Mouse (Mus musculus): ENCODE data around the gene Kntc1. TPM values are rescaled to one million over a fixed set of nuclear protein-coding genes. Genes with fewer than 3 reads are reported as not detected.
"Not testable (repeated sequence)": the region's sequence is repeated elsewhere in the genome, so short reads cannot be mapped to it uniquely, and the experiment has no call there.

The Kntc1 gene
- polyA plus RNA-seq, 1 experiment from 2014 or later, result 23.9 TPM

DNA sequence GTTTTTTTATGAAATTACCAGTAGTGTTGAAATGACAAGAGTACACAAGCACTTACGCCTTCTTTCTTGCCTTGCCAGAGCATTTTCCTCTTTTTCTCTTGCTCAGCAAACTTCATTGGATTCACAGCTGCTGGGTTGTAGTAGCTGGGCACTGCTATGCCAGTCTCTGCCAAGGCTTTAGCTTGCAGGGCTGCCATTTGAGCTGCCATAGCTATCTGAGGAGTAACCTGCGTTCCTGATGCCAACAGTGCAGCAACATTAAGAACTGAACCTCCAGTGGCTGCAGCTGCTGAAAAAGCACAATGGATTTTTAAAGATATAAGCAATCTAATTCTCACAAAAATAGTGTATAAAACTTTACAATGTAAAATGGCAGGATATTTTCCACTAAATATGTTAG lies 18.5 kb upstream of the Kntc1 start:
- Histone ChIP-seq H3K4me2 (ENCODE audit: low read depth, low read length) (no peak overlapping the region), H3K4me3 (ENCODE audit: low read depth, low read length) (no peak overlapping the region), H3K4me1 (ENCODE audit: control insufficient read depth, low read depth, low read length) (no peaks in the 10 kb centered on the region), H3K9me3 (replicated peaks; ENCODE audit: control insufficient read depth, low read length) (no peaks in the 10 kb centered on the region), H3K27ac (ENCODE audit: low read length) (no peak overlapping the region), H3K9ac (ENCODE audit: low read depth, low read length) (no peak overlapping the region), H3K27me3 (ENCODE audit: control insufficient read depth, insufficient read depth, low read depth, low read length) (no peaks in the 10 kb centered on the region), H3K36me3 (ENCODE audit: control insufficient read depth, insufficient read depth) (peaks cover 57% of the 10 kb centered on the region)
- 89% methylated on average over 2 of the region's 2 CpGs for WGBS (ENCODE audit: insufficient replicate concordance)
- ATAC-seq (ENCODE audit: low read depth), result no peak

- Histone ChIP-seq H3K9ac (ENCODE audit: low read depth, low read length) (no peak overlapping the region), H3K27me3 (ENCODE audit: control insufficient read depth, insufficient read depth, low read depth, low read length) (no peaks in the 10 kb centered on the region), H3K9me3 (replicated peaks; ENCODE audit: control insufficient read depth, low read length) (no peaks in the 10 kb centered on the region), H3K36me3 (ENCODE audit: control insufficient read depth, insufficient read depth) (peaks cover 41% of the 10 kb centered on the region), H3K4me3 (ENCODE audit: low read depth, low read length) (no peak overlapping the region), H3K4me1 (ENCODE audit: control insufficient read depth, low read depth, low read length) (peaks cover 16% of the 10 kb centered on the region), H3K27ac (ENCODE audit: low read length) (no peak overlapping the region), H3K4me2 (ENCODE audit: low read depth, low read length) (no peak overlapping the region)
- WGBS (ENCODE audit: insufficient replicate concordance), result 81% methylated on average over 2 of the region's 2 CpGs
- no peak for ATAC-seq (ENCODE audit: low read depth)
Observed at GRCm38 (mm10) chr5:123744358-123744757, 5.2 kb upstream of the Kntc1 start.

- Histone ChIP-seq H3K4me1 (ENCODE audit: control insufficient read depth, low read depth, low read length) (peaks cover 23% of the 10 kb centered on the region), H3K36me3 (ENCODE audit: control insufficient read depth, insufficient read depth) (peaks cover 27% of the 10 kb centered on the region), H3K9ac (ENCODE audit: low read depth, low read length) (peak overlapping the region; percentile 13; the same call in 1 of the 2 replicates), H3K27me3 (ENCODE audit: control insufficient read depth, insufficient read depth, low read depth, low read length) (no peaks in the 10 kb centered on the region), H3K27ac (ENCODE audit: low read length) (0 out of 2 replicates have a peak overlapping the region, but pooled peaks have one; percentile 15), H3K4me2 (ENCODE audit: low read depth, low read length) (peak overlapping the region; percentile 39), H3K9me3 (replicated peaks; ENCODE audit: control insufficient read depth, low read length) (no peaks in the 10 kb centered on the region), H3K4me3 (ENCODE audit: low read depth, low read length) (peak overlapping the region; percentile 18; the same call in 1 of the 2 replicates)
- no peak for ATAC-seq (ENCODE audit: low read depth)
Observed at GRCm38 (mm10) chr5:123746253-123746652, 3.3 kb upstream of the Kntc1 start.

DNA sequence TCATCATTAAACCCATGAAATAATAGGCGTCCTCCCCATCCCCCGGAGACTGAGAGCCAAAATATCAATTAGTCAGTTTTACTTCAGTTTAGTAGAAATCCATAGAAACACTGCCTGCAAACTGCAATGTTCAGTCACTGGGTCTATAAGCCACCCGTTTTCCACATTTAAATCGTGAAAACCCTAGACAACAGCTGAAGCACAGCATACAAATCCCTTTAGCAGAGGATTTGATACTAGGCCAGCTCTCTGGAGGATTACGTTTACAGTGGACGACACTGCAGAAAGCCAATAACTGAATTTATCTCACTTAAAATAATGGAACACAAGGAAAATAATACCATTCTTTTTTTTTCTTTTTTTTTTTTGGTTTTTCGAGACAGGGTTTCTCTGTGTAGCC lies 1.9 kb upstream of the Kntc1 start:
- Histone ChIP-seq H3K36me3 (ENCODE audit: control insufficient read depth, insufficient read depth) (peaks cover 22% of the 10 kb centered on the region), H3K4me3 (ENCODE audit: low read depth, low read length) (peak overlapping the region; percentile 88), H3K9ac (ENCODE audit: low read depth, low read length) (peak overlapping the region; percentile 80), H3K9me3 (replicated peaks; ENCODE audit: control insufficient read depth, low read length) (no peaks in the 10 kb centered on the region), H3K27me3 (ENCODE audit: control insufficient read depth, insufficient read depth, low read depth, low read length) (no peaks in the 10 kb centered on the region), H3K4me1 (ENCODE audit: control insufficient read depth, low read depth, low read length) (peaks cover 32% of the 10 kb centered on the region), H3K4me2 (ENCODE audit: low read depth, low read length) (peak overlapping the region; percentile 91), H3K27ac (ENCODE audit: low read length) (peak overlapping the region; percentile 53; the same call in 1 of the 2 replicates)
- WGBS (ENCODE audit: insufficient replicate concordance), result 22% methylated on average over 7 of the region's 7 CpGs
- no peak for ATAC-seq (ENCODE audit: low read depth)

GRCm38 (mm10) chr5:123748339-123749064 lies 1.0 kb upstream of the Kntc1 start:
- Histone ChIP-seq H3K4me2 (ENCODE audit: low read depth, low read length) (peak overlapping the region; percentile 91), H3K27ac (ENCODE audit: low read length) (peak overlapping the region; percentile 99), H3K36me3 (ENCODE audit: control insufficient read depth, insufficient read depth) (peaks cover 14% of the 10 kb centered on the region), H3K27me3 (ENCODE audit: control insufficient read depth, insufficient read depth, low read depth, low read length) (no peaks in the 10 kb centered on the region), H3K9me3 (replicated peaks; ENCODE audit: control insufficient read depth, low read length) (no peaks in the 10 kb centered on the region), H3K4me3 (ENCODE audit: low read depth, low read length) (peak overlapping the region; percentile 88), H3K4me1 (ENCODE audit: control insufficient read depth, low read depth, low read length) (peaks cover 35% of the 10 kb centered on the region), H3K9ac (ENCODE audit: low read depth, low read length) (peak overlapping the region; percentile 80)
- peak; percentile 7; the same call in 1 of the 2 replicates for ATAC-seq (ENCODE audit: low read depth)
- WGBS (ENCODE audit: insufficient replicate concordance), result under 1% methylated on average over 18 of the region's 18 CpGs

- H3K27ac ChIP-seq (ENCODE audit: low read length), result no peak overlapping the region
- no peak overlapping the region for H3K9ac ChIP-seq (ENCODE audit: low read depth, low read length)
- no peaks in the 10 kb centered on the region for H3K27me3 ChIP-seq (ENCODE audit: control insufficient read depth, insufficient read depth, low read depth, low read length)
- H3K36me3 ChIP-seq (ENCODE audit: control insufficient read depth, insufficient read depth), result peaks cover 59% of the 10 kb centered on the region
- H3K9me3 ChIP-seq (replicated peaks; ENCODE audit: control insufficient read depth, low read length), result no peaks in the 10 kb centered on the region
- WGBS (ENCODE audit: insufficient replicate concordance), result 84% methylated on average over 11 of the region's 11 CpGs
- no peak for ATAC-seq (ENCODE audit: low read depth)
- no peak overlapping the region for H3K4me3 ChIP-seq (ENCODE audit: low read depth, low read length)
- H3K4me2 ChIP-seq (ENCODE audit: low read depth, low read length), result no peak overlapping the region
- H3K4me1 ChIP-seq (ENCODE audit: control insufficient read depth, low read depth, low read length), result no peaks in the 10 kb centered on the region
Observed at GRCm38 (mm10) chr5:123765506-123765905, 16.0 kb downstream of the Kntc1 start.

DNA sequence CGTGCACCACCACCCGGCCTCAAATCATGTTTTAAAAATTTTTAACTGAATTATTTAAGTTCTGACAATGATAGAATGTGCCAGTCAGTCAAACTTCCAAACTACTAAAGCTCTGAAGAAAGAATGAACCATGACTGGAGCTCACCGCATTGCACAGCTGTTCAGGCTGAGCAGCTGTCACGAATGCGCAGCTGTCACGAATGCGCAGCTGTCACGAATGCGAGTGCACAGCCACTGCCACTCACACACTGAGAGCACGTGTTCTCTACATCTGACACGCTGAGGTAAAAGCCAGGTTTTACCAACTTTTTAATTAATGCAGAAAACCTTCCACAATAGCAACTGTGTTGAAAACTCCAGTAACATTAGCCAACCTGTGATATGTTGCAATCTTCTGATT lies 16.9 kb downstream of the Kntc1 start:
- WGBS (ENCODE audit: insufficient replicate concordance), result 90% methylated on average over 11 of the region's 11 CpGs
- not testable (repeated sequence) for H3K9me3 ChIP-seq (replicated peaks; ENCODE audit: control insufficient read depth, low read length); H3K9ac ChIP-seq (ENCODE audit: low read depth, low read length); ATAC-seq (ENCODE audit: low read depth); H3K4me2 ChIP-seq (ENCODE audit: low read depth, low read length); H3K4me3 ChIP-seq (ENCODE audit: low read depth, low read length); H3K27ac ChIP-seq (ENCODE audit: low read length); H3K4me1 ChIP-seq (ENCODE audit: control insufficient read depth, low read depth, low read length); H3K27me3 ChIP-seq (ENCODE audit: control insufficient read depth, insufficient read depth, low read depth, low read length)
- peaks cover 65% of the 10 kb centered on the region for H3K36me3 ChIP-seq (ENCODE audit: control insufficient read depth, insufficient read depth)

- H3K27ac ChIP-seq (ENCODE audit: low read length), result no peak overlapping the region
- no peak overlapping the region for H3K4me2 ChIP-seq (ENCODE audit: low read depth, low read length)
- H3K9me3 ChIP-seq (replicated peaks; ENCODE audit: control insufficient read depth, low read length), result no peaks in the 10 kb centered on the region
- H3K9ac ChIP-seq (ENCODE audit: low read depth, low read length), result no peak overlapping the region
- H3K27me3 ChIP-seq (ENCODE audit: control insufficient read depth, insufficient read depth, low read depth, low read length), result no peaks in the 10 kb centered on the region
- peaks cover 54% of the 10 kb centered on the region for H3K36me3 ChIP-seq (ENCODE audit: control insufficient read depth, insufficient read depth)
- ATAC-seq (ENCODE audit: low read depth), result no peak
- H3K4me1 ChIP-seq (ENCODE audit: control insufficient read depth, low read depth, low read length), result no peaks in the 10 kb centered on the region
- WGBS (ENCODE audit: insufficient replicate concordance), result 84% methylated on average over 9 of the region's 9 CpGs
- H3K4me3 ChIP-seq (ENCODE audit: low read depth, low read length), result no peak overlapping the region
Observed at GRCm38 (mm10) chr5:123773441-123773840, 23.9 kb downstream of the Kntc1 start.

GRCm38 (mm10) chr5:123780716-123781115 lies 31.2 kb downstream of the Kntc1 start:
- Histone ChIP-seq H3K4me2 (ENCODE audit: low read depth, low read length) (no peak overlapping the region), H3K27me3 (ENCODE audit: control insufficient read depth, insufficient read depth, low read depth, low read length) (no peaks in the 10 kb centered on the region), H3K36me3 (ENCODE audit: control insufficient read depth, insufficient read depth) (peaks cover 69% of the 10 kb centered on the region), H3K9me3 (replicated peaks; ENCODE audit: control insufficient read depth, low read length) (no peaks in the 10 kb centered on the region), H3K4me3 (ENCODE audit: low read depth, low read length) (no peak overlapping the region), H3K4me1 (ENCODE audit: control insufficient read depth, low read depth, low read length) (no peaks in the 10 kb centered on the region), H3K27ac (ENCODE audit: low read length) (no peak overlapping the region), H3K9ac (ENCODE audit: low read depth, low read length) (no peak overlapping the region)
- WGBS (ENCODE audit: insufficient replicate concordance), result 80% methylated on average over 8 of the region's 8 CpGs
- ATAC-seq (ENCODE audit: low read depth), result no peak
